24 mouse cellular contexts compared by ENCODE assay signal in genomic region chr1:172539827-172540226, GRCm38 (mm10). TPM values are rescaled to one million over a fixed set of nuclear protein-coding genes. Genes with fewer than 3 reads are reported as not detected.
A peak's percentile ranks its signal among the peaks of the same experiment; 100 is the strongest.
DNase-seq lines count a peak whose midpoint lies in the region; ATAC-seq lines count a peak whose summit lies in the region.
"Had no signal": no experiment of that assay in that cellular context is flagged by ENCODE, and none has a peak within 500 bp of the region (broad histone marks: within the 10 kb centered on the region; RNA-seq: fewer than 3 reads in every experiment).

No protein-coding gene starts in this region.

- no peaks in the 10 kb centered on the region for H3K9me3 ChIP-seq in embryonic facial prominence, embryonic 13.5 days
- no peaks in the 10 kb centered on the region for H3K9me3 ChIP-seq in embryonic facial prominence, embryonic 10.5 days
- no peaks in the 10 kb centered on the region for H3K9me3 ChIP-seq in neural tube, embryonic 13.5 days
- H3K9me3 ChIP-seq in midbrain, embryonic 13.5 days, result no peaks in the 10 kb centered on the region
- H3K9me3 ChIP-seq: embryonic facial prominence, embryonic 15.5 days; heart, embryonic 12.5 days had no signal

- no peaks in the 10 kb centered on the region for H3K36me3 ChIP-seq in embryonic facial prominence, embryonic 13.5 days
- no peaks in the 10 kb centered on the region for H3K36me3 ChIP-seq in embryonic facial prominence, embryonic 10.5 days (replicated peaks)
- no peaks in the 10 kb centered on the region for H3K36me3 ChIP-seq in neural tube, embryonic 13.5 days
- H3K36me3 ChIP-seq in midbrain, embryonic 13.5 days, result no peaks in the 10 kb centered on the region
- H3K36me3 ChIP-seq: embryonic facial prominence, embryonic 15.5 days; heart, embryonic 12.5 days had no signal

- H3K27ac ChIP-seq in embryonic facial prominence, embryonic 13.5 days, result no peak overlapping the region
- H3K27ac ChIP-seq in embryonic facial prominence, embryonic 10.5 days (replicated peaks), result no peak overlapping the region
- no peak overlapping the region; the same call in 1 of the 2 replicates for H3K27ac ChIP-seq in neural tube, embryonic 13.5 days (replicated peaks)
- no peak overlapping the region; the same call in 1 of the 2 replicates for H3K27ac ChIP-seq in midbrain, embryonic 13.5 days
- H3K27ac ChIP-seq: embryonic facial prominence, embryonic 15.5 days had no signal

- no peak overlapping the region for H3K4me2 ChIP-seq in embryonic facial prominence, embryonic 13.5 days
- no peak overlapping the region for H3K4me2 ChIP-seq in neural tube, embryonic 13.5 days
- no peak overlapping the region for H3K4me2 ChIP-seq in midbrain, embryonic 13.5 days (replicated peaks)
- H3K4me2 ChIP-seq: embryonic facial prominence, embryonic 15.5 days; heart, embryonic 12.5 days had no signal

- ATAC-seq in embryonic facial prominence, embryonic 13.5 days (ENCODE audit: insufficient number of reproducible peaks, insufficient read depth, low FRiP score, low TSS enrichment, low read depth), result peak; percentile 29; the same call in 1 of the 2 replicates
- ATAC-seq in neural tube, embryonic 13.5 days (ENCODE audit: low read depth), result no peak
- peak; percentile 49 for ATAC-seq in midbrain, embryonic 13.5 days
- ATAC-seq: Patski had no signal

- no peak overlapping the region for H3K9ac ChIP-seq in embryonic facial prominence, embryonic 13.5 days
- 0 out of 2 replicates have a peak overlapping the region, but pooled peaks have one; percentile 34 for H3K9ac ChIP-seq in neural tube, embryonic 13.5 days
- no peak overlapping the region for H3K9ac ChIP-seq in midbrain, embryonic 13.5 days (replicated peaks)
- H3K9ac ChIP-seq: embryonic facial prominence, embryonic 15.5 days; heart, embryonic 12.5 days had no signal

- H3K27me3 ChIP-seq in embryonic facial prominence, embryonic 13.5 days, result peaks cover 11% of the 10 kb centered on the region; the same call in 1 of the 2 replicates
- peaks cover 17% of the 10 kb centered on the region for H3K27me3 ChIP-seq in embryonic facial prominence, embryonic 10.5 days (replicated peaks; ENCODE audit: low read depth, poor library complexity, severe bottlenecking)
- peaks cover 2% of the 10 kb centered on the region; the same call in 1 of the 2 replicates for H3K27me3 ChIP-seq in neural tube, embryonic 13.5 days
- no peaks in the 10 kb centered on the region for H3K27me3 ChIP-seq in midbrain, embryonic 13.5 days
- H3K27me3 ChIP-seq: embryonic facial prominence, embryonic 15.5 days had no signal

- no peak overlapping the region for H3K4me3 ChIP-seq in embryonic facial prominence, embryonic 13.5 days
- no peak overlapping the region for H3K4me3 ChIP-seq in embryonic facial prominence, embryonic 10.5 days
- H3K4me3 ChIP-seq in neural tube, embryonic 13.5 days, result no peak overlapping the region
- H3K4me3 ChIP-seq in midbrain, embryonic 13.5 days (replicated peaks), result no peak overlapping the region
- H3K4me3 ChIP-seq: embryonic facial prominence, embryonic 15.5 days; heart, embryonic 12.5 days had no signal

- no peak for DNase-seq in embryonic facial prominence, embryonic 10.5 days (ENCODE audit: low spot score)
- no peak for DNase-seq in neural tube, embryonic 10.5 days (ENCODE audit: extremely low spot score, low spot score)
- no peak for DNase-seq in adrenal gland, postnatal 4 days (ENCODE audit: low spot score in 2 of 2)
- no peak for DNase-seq in frontal cortex, adult 2 months (ENCODE audit: extremely low spot score in 1 of 2, low spot score in 1 of 2)
- DNase-seq in layer of hippocampus, postnatal 36 days, result no peak
- DNase-seq: adrenal gland, postnatal 36 days; cerebellum, postnatal 36 days; gastrocnemius, postnatal 36 days; heart, postnatal 36 days; kidney, adult 18-20 months; kidney, postnatal 36 days; lung, postnatal 14 days; thymus, postnatal 14 days had no signal

- 34% methylated on average over 6 of the region's 6 CpGs for WGBS in embryonic facial prominence, embryonic 13.5 days
- WGBS in embryonic facial prominence, embryonic 10.5 days, result 70% methylated on average over 6 of the region's 6 CpGs
- 58% methylated on average over 6 of the region's 6 CpGs for WGBS in neural tube, embryonic 13.5 days
- 62% methylated on average over 6 of the region's 6 CpGs for WGBS in midbrain, embryonic 13.5 days

- H3K4me1 ChIP-seq in embryonic facial prominence, embryonic 13.5 days, result peaks cover 12% of the 10 kb centered on the region
- peaks cover 11% of the 10 kb centered on the region for H3K4me1 ChIP-seq in embryonic facial prominence, embryonic 10.5 days
- H3K4me1 ChIP-seq in neural tube, embryonic 13.5 days (replicated peaks), result peaks cover 19% of the 10 kb centered on the region
- peaks cover 12% of the 10 kb centered on the region for H3K4me1 ChIP-seq in midbrain, embryonic 13.5 days (replicated peaks)
- H3K4me1 ChIP-seq: heart, embryonic 12.5 days had no signal

RNA-seq across cellular contexts. Expression of gene Vsig8, which starts 15.9 kb away (rescaled TPM):
- 0.40 and 0.77 TPM in 2 replicates for polyA plus RNA-seq in embryonic facial prominence, embryonic 13.5 days (2015; fragmentation: Nextera tagmentation; extraction: Ambion mirVana)
- polyA plus RNA-seq in embryonic facial prominence, embryonic 10.5 days (2016; fragmentation: Nextera tagmentation; extraction: Ambion mirVana), result 0.12 TPM in 1 of 2 replicates, not detected in the other
- 0.82 and 0.85 TPM in 2 replicates for polyA plus RNA-seq in neural tube, embryonic 13.5 days (2015; fragmentation: Nextera tagmentation; extraction: Ambion mirVana)
- polyA plus RNA-seq in midbrain, embryonic 13.5 days (2015; fragmentation: Nextera tagmentation; extraction: Ambion mirVana), result 0.20 TPM in 1 of 2 replicates, not detected in the other
- total RNA-seq in adrenal gland, postnatal 4 days (2021), result under 1 TPM in 1 of 2 experiments, not detected in 1; 0.17 TPM
- polyA plus RNA-seq in frontal cortex, adult 2 months (2012; rRNA removed), result 0.90 and 0.97 TPM in 2 replicates
- total RNA-seq in layer of hippocampus, postnatal 36 days (2021), result under 1 TPM; 0.25 to 0.67 TPM
- total RNA-seq: gastrocnemius, postnatal 36 days; heart, postnatal 36 days; monocyte, adult 5-6 weeks; neutrophil, adult 5-6 weeks had no signal
- polyA plus RNA-seq: limb, embryonic 11.5 days had no signal

RNA-seq across cellular contexts. Expression of gene Cfap45, which starts 19.2 kb away (rescaled TPM):
- 2.0 and 2.3 TPM in 2 replicates for polyA plus RNA-seq in embryonic facial prominence, embryonic 13.5 days (2015; fragmentation: Nextera tagmentation; extraction: Ambion mirVana)
- 1.3 TPM in 2 replicates for polyA plus RNA-seq in embryonic facial prominence, embryonic 10.5 days (2016; fragmentation: Nextera tagmentation; extraction: Ambion mirVana)
- 2.5 and 3.1 TPM in 2 replicates for polyA plus RNA-seq in neural tube, embryonic 13.5 days (2015; fragmentation: Nextera tagmentation; extraction: Ambion mirVana)
- polyA plus RNA-seq in midbrain, embryonic 13.5 days (2015; fragmentation: Nextera tagmentation; extraction: Ambion mirVana), result 1.9 and 2.0 TPM in 2 replicates
- total RNA-seq in adrenal gland, postnatal 4 days (2021), result 1 to 10 TPM; 2.0 to 2.1 TPM
- polyA plus RNA-seq in frontal cortex, adult 2 months (2012; rRNA removed), result 3.4 and 4.5 TPM in 2 replicates
- total RNA-seq in layer of hippocampus, postnatal 36 days (2021), result 1 to 10 TPM; 4.0 to 5.5 TPM
- total RNA-seq: monocyte, adult 5-6 weeks had no signal

RNA-seq across cellular contexts. Expression of gene Tagln2, which starts 40.0 kb away (rescaled TPM):
- polyA plus RNA-seq in embryonic facial prominence, embryonic 13.5 days (2015; fragmentation: Nextera tagmentation; extraction: Ambion mirVana), result 133 and 135 TPM in 2 replicates
- 75.1 and 82.5 TPM in 2 replicates for polyA plus RNA-seq in embryonic facial prominence, embryonic 10.5 days (2016; fragmentation: Nextera tagmentation; extraction: Ambion mirVana)
- 160 and 187 TPM in 2 replicates for polyA plus RNA-seq in neural tube, embryonic 13.5 days (2015; fragmentation: Nextera tagmentation; extraction: Ambion mirVana)
- 44.0 and 49.9 TPM in 2 replicates for polyA plus RNA-seq in midbrain, embryonic 13.5 days (2015; fragmentation: Nextera tagmentation; extraction: Ambion mirVana)
- 100 to 1,000 TPM; 143 to 153 TPM for total RNA-seq in adrenal gland, postnatal 4 days (2021)
- polyA plus RNA-seq in frontal cortex, adult 2 months (2012; rRNA removed), result 19.1 and 19.9 TPM in 2 replicates
- total RNA-seq in layer of hippocampus, postnatal 36 days (2021), result 1 to 10 TPM; 8.7 to 9.2 TPM

RNA-seq across cellular contexts. Expression of gene Slamf8, which starts 50.5 kb away (rescaled TPM):
- polyA plus RNA-seq in embryonic facial prominence, embryonic 13.5 days (2015; fragmentation: Nextera tagmentation; extraction: Ambion mirVana), result 0.17 and 0.26 TPM in 2 replicates
- not detected in 2 replicates for polyA plus RNA-seq in embryonic facial prominence, embryonic 10.5 days (2016; fragmentation: Nextera tagmentation; extraction: Ambion mirVana)
- not detected in 2 replicates for polyA plus RNA-seq in neural tube, embryonic 13.5 days (2015; fragmentation: Nextera tagmentation; extraction: Ambion mirVana)
- not detected in 2 replicates for polyA plus RNA-seq in midbrain, embryonic 13.5 days (2015; fragmentation: Nextera tagmentation; extraction: Ambion mirVana)
- total RNA-seq in adrenal gland, postnatal 4 days (2021), result under 1 TPM; 0.25 to 0.28 TPM
- 0.28 and 0.44 TPM in 2 replicates for polyA plus RNA-seq in frontal cortex, adult 2 months (2012; rRNA removed)
- total RNA-seq in layer of hippocampus, postnatal 36 days (2021), result not detected
- total RNA-seq: gastrocnemius, postnatal 36 days; left cerebral cortex, adult 18-20 months had no signal
- polyA plus RNA-seq: embryonic facial prominence, embryonic 15.5 days; heart, embryonic 12.5 days; Patski; stomach, embryonic 14.5 days had no signal

RNA-seq across cellular contexts. Expression of gene Igsf9, which starts 58.2 kb away (rescaled TPM):
- polyA plus RNA-seq in embryonic facial prominence, embryonic 13.5 days (2015; fragmentation: Nextera tagmentation; extraction: Ambion mirVana), result 75.6 and 83.2 TPM in 2 replicates
- polyA plus RNA-seq in embryonic facial prominence, embryonic 10.5 days (2016; fragmentation: Nextera tagmentation; extraction: Ambion mirVana), result 92.8 and 95.9 TPM in 2 replicates
- 62.6 and 65.9 TPM in 2 replicates for polyA plus RNA-seq in neural tube, embryonic 13.5 days (2015; fragmentation: Nextera tagmentation; extraction: Ambion mirVana)
- polyA plus RNA-seq in midbrain, embryonic 13.5 days (2015; fragmentation: Nextera tagmentation; extraction: Ambion mirVana), result 89.0 and 94.9 TPM in 2 replicates
- 10 to 100 TPM in 1 of 2 experiments, 1 to 10 TPM in 1; 6.0 to 10.6 TPM for total RNA-seq in adrenal gland, postnatal 4 days (2021)
- 13.3 and 16.3 TPM in 2 replicates for polyA plus RNA-seq in frontal cortex, adult 2 months (2012; rRNA removed)
- total RNA-seq in layer of hippocampus, postnatal 36 days (2021), result 10 to 100 TPM in 1 of 2 experiments, 1 to 10 TPM in 1; 8.0 to 10.7 TPM
